Mouse (Mus musculus): ENCODE data around the gene Camk2b.

DNA sequence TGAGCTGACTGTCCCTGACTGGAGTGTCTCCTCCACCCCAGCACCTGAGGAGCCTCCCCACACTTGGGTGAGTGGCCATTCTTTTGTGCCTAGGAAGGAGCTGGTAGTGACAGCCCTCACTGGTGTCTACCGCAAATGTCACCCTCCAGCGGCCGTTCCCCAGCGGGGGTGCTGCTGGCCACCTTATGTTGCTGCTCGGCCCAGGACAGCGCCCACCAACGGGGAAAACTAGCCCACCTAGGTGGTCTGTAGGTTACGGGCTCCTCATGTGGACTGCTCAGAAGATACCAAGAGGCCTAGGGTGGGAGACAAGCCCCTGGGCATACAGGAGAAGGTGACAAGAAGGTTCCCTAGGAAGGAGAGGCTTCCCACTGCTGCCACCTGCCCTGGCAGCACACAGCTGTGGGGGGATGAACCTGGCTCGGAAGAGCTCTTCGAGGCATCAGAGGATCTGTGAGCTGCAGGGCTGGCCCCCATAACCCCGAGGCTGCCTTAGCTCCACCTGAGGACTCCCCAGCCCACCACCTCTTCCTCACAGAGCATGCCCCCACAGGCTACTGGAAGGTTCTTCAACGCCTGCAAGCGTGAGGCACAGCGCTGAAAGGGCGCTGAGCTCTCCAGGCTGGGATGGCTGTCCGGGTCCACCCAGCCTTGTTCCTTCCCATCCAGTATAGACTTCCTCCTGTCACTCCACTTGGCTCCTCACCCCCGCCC, 2.5 kb downstream of the Camk2b start:
- TF ChIP-seq POLR2A (IDR thresholded peaks at IDR 0.05; ENCODE audit: borderline replicate concordance, extremely low read depth, low read depth, low read length) (no peak), CTCF (IDR thresholded peaks at IDR 0.05; ENCODE audit: insufficient read depth, low read length) (no peak)

Data from lung, adult 2 months (tissue).